Mouse (Mus musculus) limb, embryonic 12.5 days (tissue): ENCODE results near the gene Ttf1. TPM values are rescaled to one million over a fixed set of nuclear protein-coding genes. Genes with fewer than 3 reads are reported as not detected.

Source experiments
- ATAC-seq: fragments of 200-750 bp; cut with Nextera tagmentation; 2 replicates; pipeline ENCODE4 v1.8.0; 2017; ENCODE audit warnings: low read depth, moderate TSS enrichment; ENCODE audit not compliant: insufficient number of reproducible peaks, insufficient read depth, low FRiP score, low TSS enrichment
- H3K27ac ChIP-seq: fragments of 300-500 bp; sonication (generic); 2 replicates; pipeline ENCODE4 v1.5.1; 2016; ENCODE audit warnings: mild to moderate bottlenecking, moderate library complexity
- H3K27me3 ChIP-seq: fragments of 300-500 bp; sonication (generic); 2 replicates; pipeline ENCODE4 v1.6.1; 2016; ENCODE audit warnings: mild to moderate bottlenecking, moderate library complexity
- H3K36me3 ChIP-seq: fragments of 300-500 bp; sonication (generic); 2 replicates; pipeline ENCODE4 v1.6.1; 2016; ENCODE audit warnings: mild to moderate bottlenecking, moderate library complexity
- H3K4me1 ChIP-seq: fragments of 300-500 bp; sonication (generic); replicated peaks from 2 replicates; pipeline ENCODE4 v1.6.1; 2016
- H3K4me2 ChIP-seq: fragments of 300-500 bp; sonication (generic); 2 replicates; pipeline ENCODE4 v1.6.1; 2016; ENCODE audit warnings: mild to moderate bottlenecking, moderate library complexity
- H3K4me3 ChIP-seq: fragments of 300-500 bp; sonication (generic); replicated peaks from 2 replicates; pipeline ENCODE4 v1.5.1; 2016; ENCODE audit warnings: mild to moderate bottlenecking
- H3K9ac ChIP-seq: fragments of 300-500 bp; sonication (generic); replicated peaks from 2 replicates; pipeline ENCODE4 v1.6.1; 2016; ENCODE audit warnings: mild to moderate bottlenecking, moderate library complexity
- H3K9me3 ChIP-seq: fragments of 300-500 bp; sonication (generic); 2 replicates; pipeline ENCODE4 v1.6.1; 2016; ENCODE audit warnings: mild to moderate bottlenecking, moderate library complexity
- polyA plus RNA-seq: library from polyadenylated mRNA; unstranded; fragments of >200 nt; fragmentation: Nextera tagmentation; extraction: Ambion mirVana; gene quantifications from 2 replicates; pipeline ENCODE4 v1.2.1, GENCODE M21; 2016

Ttf1 gene
- polyA plus RNA-seq, 1 experiment from 2014 or later: 13.7 TPM

- Histone ChIP-seq H3K9me3 (no peaks in the 10 kb centered on the region), H3K27ac (no peak overlapping the region), H3K9ac (no peak overlapping the region), H3K4me2 (no peak overlapping the region), H3K27me3 (no peaks in the 10 kb centered on the region), H3K36me3 (peaks cover 79% of the 10 kb centered on the region), H3K4me3 (no peak overlapping the region), H3K4me1 (no peaks in the 10 kb centered on the region)
- ATAC-seq: no peak
Observed at GRCm38 (mm10) chr2:29135161-29135560, 75.1 kb downstream of the Ttf1 start.

Other genes starting within 250 kb of the Ttf1 start
- 29.2 and 30.5 TPM in 2 replicates for gene Gtf3c4, start 219.9 kb upstream of the Ttf1 start, polyA plus RNA-seq
- gene Ddx31, start 219.9 kb upstream of the Ttf1 start, polyA plus RNA-seq: 18.5 and 20.2 TPM in 2 replicates
- not detected in 2 replicates for gene Barhl1, start 143.6 kb upstream of the Ttf1 start, polyA plus RNA-seq
- gene Cfap77, start 5.2 kb upstream of the Ttf1 start, polyA plus RNA-seq: 0.41 and 0.46 TPM in 2 replicates
- 14.8 and 17.1 TPM in 2 replicates for gene Setx, start 63.9 kb downstream of the Ttf1 start, polyA plus RNA-seq
- gene Ntng2, start 192.7 kb downstream of the Ttf1 start, polyA plus RNA-seq: 0.22 and 0.55 TPM in 2 replicates